Mouse (Mus musculus): ENCODE measurements around the gene Rhod. TPM values are rescaled to one million over a fixed set of nuclear protein-coding genes. Genes with fewer than 3 reads are reported as not detected.
"Not testable (repeated sequence)": the region's sequence is repeated elsewhere in the genome, so short reads cannot be mapped to it uniquely, and the experiment has no call there.

Rhod gene
- 1 to 10 TPM; 1.4 to 3.5 TPM for total RNA-seq (2021)
- long read RNA-seq, experiment 1, partial matches to known transcripts, result 0 of 1 reads
- long read RNA-seq, experiment 1, other reads (novel, unspliced or antisense), result 0 of 1 reads
- long read RNA-seq, experiment 2, result 0 reads

- DNase-seq, result peak; percentile 65
Measured at GRCm38 (mm10) chr19:4439161-4439801, at the start of gene Rhod. Rhod (minus strand) TSS chr19:4439432.

- no peak for DNase-seq
Measured at GRCm38 (mm10) chr19:4487877-4488276, 48.6 kb upstream of the Rhod start.

- DNase-seq, result no peak
Measured at GRCm38 (mm10) chr19:4485006-4485405, 45.8 kb upstream of the Rhod start.

GRCm38 (mm10) chr19:4482111-4482859 lies 43.1 kb upstream of the Rhod start:
- DNase-seq, result no peak

GRCm38 (mm10) chr19:4481326-4481725 lies 42.1 kb upstream of the Rhod start:
- DNase-seq, result no peak

GRCm38 (mm10) chr19:4480041-4480440 lies 40.8 kb upstream of the Rhod start:
- DNase-seq, result no peak

- no peak for DNase-seq
Measured at GRCm38 (mm10) chr19:4478190-4478516, 38.9 kb upstream of the Rhod start.

- DNase-seq, result peak; percentile 28
Measured at GRCm38 (mm10) chr19:4477345-4478189, 38.3 kb upstream of the Rhod start, which contains the start of gene Syt12. Syt12 (minus strand) TSS chr19:4477447.

GRCm38 (mm10) chr19:4476601-4477257 lies 37.5 kb upstream of the Rhod start:
- DNase-seq, result peak; percentile 47

- no peak for DNase-seq
Measured at GRCm38 (mm10) chr19:4475224-4475925, 36.1 kb upstream of the Rhod start.

GRCm38 (mm10) chr19:4474739-4475138 lies 35.5 kb upstream of the Rhod start:
- no peak for DNase-seq

GRCm38 (mm10) chr19:4473549-4473948 lies 34.3 kb upstream of the Rhod start:
- no peak for DNase-seq

- DNase-seq, result no peak
Measured at GRCm38 (mm10) chr19:4468363-4468762, 29.1 kb upstream of the Rhod start.

GRCm38 (mm10) chr19:4464666-4465065 lies 25.4 kb upstream of the Rhod start:
- no peak for DNase-seq

GRCm38 (mm10) chr19:4461981-4462380 lies 22.7 kb upstream of the Rhod start:
- DNase-seq, result no peak

GRCm38 (mm10) chr19:4456227-4456626 lies 17.0 kb upstream of the Rhod start:
- DNase-seq, result peak; percentile 62

GRCm38 (mm10) chr19:4455071-4455800 lies 16.0 kb upstream of the Rhod start:
- DNase-seq, result no peak

GRCm38 (mm10) chr19:4454040-4454439 lies 14.8 kb upstream of the Rhod start:
- DNase-seq, result not testable (repeated sequence)

- DNase-seq, result no peak
Measured at GRCm38 (mm10) chr19:4452525-4452924, 13.3 kb upstream of the Rhod start.

- no peak for DNase-seq
Measured at GRCm38 (mm10) chr19:4451965-4452364, 12.7 kb upstream of the Rhod start.

- DNase-seq, result no peak
Measured at GRCm38 (mm10) chr19:4451098-4451497, 11.9 kb upstream of the Rhod start.

Measured in gastrocnemius, postnatal 10 days (tissue).